Mouse (Mus musculus) midbrain, embryonic 12.5 days (tissue): ENCODE data around the gene Micu1. TPM values are rescaled to one million over a fixed set of nuclear protein-coding genes. Genes with fewer than 3 reads are reported as not detected.

Experiments used
- ATAC-seq: fragments of 200-750 bp; cut with Nextera tagmentation; 2 replicates; pipeline ENCODE4 v1.8.0; 2017; ENCODE audit warnings: low read depth, moderate TSS enrichment, moderate library complexity; ENCODE audit not compliant: low FRiP score
- H3K27ac ChIP-seq: fragments of 300-500 bp; sonication (generic); replicated peaks from 2 replicates; pipeline ENCODE4 v1.5.1; 2016; ENCODE audit warnings: mild to moderate bottlenecking
- H3K27me3 ChIP-seq: fragments of 300-500 bp; sonication (generic); 2 replicates; pipeline ENCODE4 v1.6.1; 2016; ENCODE audit warnings: mild to moderate bottlenecking
- H3K36me3 ChIP-seq: fragments of 300-500 bp; sonication (generic); 2 replicates; pipeline ENCODE4 v1.6.1; 2016
- H3K4me1 ChIP-seq: fragments of 300-500 bp; sonication (generic); 2 replicates; pipeline ENCODE4 v1.6.1; 2016
- H3K4me2 ChIP-seq: fragments of 300-500 bp; sonication (generic); replicated peaks from 2 replicates; pipeline ENCODE4 v1.6.1; 2016; ENCODE audit warnings: mild to moderate bottlenecking, moderate library complexity
- H3K4me3 ChIP-seq: fragments of 300-500 bp; sonication (generic); 2 replicates; pipeline ENCODE4 v1.5.1; 2016; ENCODE audit warnings: mild to moderate bottlenecking
- H3K9ac ChIP-seq: fragments of 300-500 bp; sonication (generic); replicated peaks from 2 replicates; pipeline ENCODE4 v1.6.1; 2016; ENCODE audit warnings: mild to moderate bottlenecking, moderate library complexity
- H3K9me3 ChIP-seq: fragments of 300-500 bp; sonication (generic); 2 replicates; pipeline ENCODE4 v1.6.1; 2016; ENCODE audit warnings: mild to moderate bottlenecking
- WGBS: fragments of 180-500 bp; shearing (Covaris S2); methylation state at CpG from one replicate; pipeline ENCODE4 v1.1.7; 2016; 5-methylcytosine and 5-hydroxymethylcytosine counted together
- polyA plus RNA-seq: library from polyadenylated mRNA; unstranded; fragments of >200 nt; fragmentation: Nextera tagmentation; extraction: Ambion mirVana; gene quantifications from 2 replicates; pipeline ENCODE4 v1.2.1, GENCODE M21; 2016

Micu1 gene
- polyA plus RNA-seq, 1 experiment from 2014 or later: 75.3 TPM

DNA sequence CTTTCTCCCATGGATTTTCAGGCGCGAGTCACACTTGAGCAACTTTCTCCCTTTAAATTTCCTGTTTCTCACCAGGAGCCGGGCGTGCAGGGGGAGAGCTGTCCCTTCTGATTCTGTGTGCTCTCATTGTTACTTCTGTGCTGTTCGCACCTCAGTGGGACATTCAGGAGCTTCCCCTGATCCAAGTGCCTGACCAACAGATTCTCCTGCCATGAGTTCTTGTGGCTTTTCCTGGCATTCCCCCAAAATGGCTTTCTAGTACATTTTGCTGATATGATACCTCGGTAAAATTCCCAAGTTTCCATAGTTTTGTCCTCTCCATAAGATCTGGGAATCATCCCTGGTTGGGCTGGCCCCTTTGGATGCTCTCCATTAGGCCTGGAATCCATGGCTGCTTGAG, 25.0 kb downstream of the Micu1 start:
- Histone ChIP-seq H3K4me3 (no peak overlapping the region), H3K27ac (no peak overlapping the region), H3K36me3 (no peaks in the 10 kb centered on the region), H3K4me1 (peaks cover 6% of the 10 kb centered on the region; the same call in 1 of the 2 replicates), H3K4me2 (no peak overlapping the region), H3K9me3 (no peaks in the 10 kb centered on the region), H3K27me3 (no peaks in the 10 kb centered on the region), H3K9ac (no peak overlapping the region)
- WGBS: 67% methylated on average over 6 of the region's 6 CpGs
- no peak for ATAC-seq

DNA sequence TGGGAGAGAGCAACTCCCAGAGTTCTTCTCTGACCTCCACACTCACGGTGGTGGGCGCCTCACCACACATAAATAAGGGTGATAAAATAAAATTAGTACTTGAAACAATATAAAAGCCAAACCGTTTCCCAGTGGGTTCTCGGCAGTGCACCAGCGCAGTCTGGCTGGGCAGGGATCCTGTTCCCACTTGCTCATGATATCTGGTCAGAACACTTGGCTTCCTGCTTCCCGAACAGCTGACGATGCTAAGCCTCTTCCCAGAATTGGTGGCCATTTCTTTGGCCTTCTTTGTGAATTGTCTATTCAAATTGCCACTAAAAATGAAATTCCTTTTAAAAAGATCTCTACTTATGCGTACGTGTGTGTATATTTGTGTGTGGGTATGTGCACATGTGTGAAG, 27.0 kb downstream of the Micu1 start:
- no peaks in the 10 kb centered on the region for H3K9me3 ChIP-seq

DNA sequence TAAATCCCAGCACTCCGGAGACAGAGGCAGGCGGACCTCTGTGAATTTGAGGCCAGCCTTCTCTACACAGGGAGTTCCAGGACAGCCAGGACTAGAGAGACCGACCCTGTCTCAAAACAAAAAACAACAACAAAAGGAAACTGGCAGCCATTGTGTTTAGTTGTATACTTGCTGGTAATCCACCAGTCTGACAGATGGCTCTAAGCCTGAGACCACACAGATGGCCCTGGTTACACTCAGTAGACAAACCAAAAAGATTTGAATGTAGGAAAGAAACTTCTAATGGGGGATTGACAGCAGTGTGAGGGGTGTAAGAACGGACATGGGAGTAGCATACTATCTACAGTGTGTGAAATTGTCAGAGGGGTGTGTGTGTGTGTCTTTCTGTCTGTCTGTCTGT, 27.6 kb downstream of the Micu1 start:
- Histone ChIP-seq H3K4me1 (peaks cover 6% of the 10 kb centered on the region; the same call in 1 of the 2 replicates), H3K27me3 (no peaks in the 10 kb centered on the region), H3K9me3 (no peaks in the 10 kb centered on the region), H3K4me3 (no peak overlapping the region), H3K36me3 (peaks cover 15% of the 10 kb centered on the region; the same call in 1 of the 2 replicates), H3K4me2 (no peak overlapping the region), H3K9ac (no peak overlapping the region), H3K27ac (no peak overlapping the region)
- 32% methylated on average over 4 of the region's 4 CpGs for WGBS
- ATAC-seq: no peak

More for the DNA sequence above, 27.0 kb downstream of the Micu1 start:
- Histone ChIP-seq H3K4me1 (peaks cover 6% of the 10 kb centered on the region; the same call in 1 of the 2 replicates), H3K4me3 (no peak overlapping the region), H3K36me3 (peaks cover 15% of the 10 kb centered on the region; the same call in 1 of the 2 replicates), H3K4me2 (no peak overlapping the region), H3K27ac (no peak overlapping the region), H3K9ac (no peak overlapping the region), H3K27me3 (no peaks in the 10 kb centered on the region)
- 94% methylated on average over 9 of the region's 9 CpGs for WGBS
- no peak for ATAC-seq

DNA sequence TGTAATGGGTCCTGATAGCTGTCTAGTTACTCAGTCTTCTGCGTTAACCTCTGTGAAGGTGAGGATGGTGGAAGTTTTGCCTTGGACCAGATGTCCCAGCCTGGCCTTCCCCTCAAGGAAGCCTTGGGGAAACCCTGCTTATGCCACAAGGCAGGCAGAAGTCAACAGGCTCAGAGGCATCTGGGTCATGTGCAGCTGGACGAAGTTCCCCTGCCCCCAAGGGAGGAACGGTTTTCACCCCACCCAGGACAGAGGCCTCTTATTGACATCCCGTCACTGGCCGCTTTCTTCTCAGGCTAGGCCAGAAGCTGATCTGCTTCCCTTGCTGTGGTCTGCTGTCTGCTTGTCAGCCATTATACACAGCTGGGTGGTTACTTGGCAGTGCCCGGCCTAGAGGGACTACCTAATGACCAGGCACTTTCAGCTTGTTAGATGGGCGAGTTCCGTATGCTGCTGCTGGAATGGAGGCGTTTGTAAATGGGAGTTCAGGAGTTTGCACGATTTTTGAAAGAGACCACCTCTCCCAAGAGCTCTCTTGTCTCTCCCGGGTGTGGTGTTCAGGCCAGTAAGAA, 33.8 kb downstream of the Micu1 start:
- 83% methylated on average over 11 of the region's 11 CpGs for WGBS
- H3K27ac ChIP-seq: no peak overlapping the region

DNA sequence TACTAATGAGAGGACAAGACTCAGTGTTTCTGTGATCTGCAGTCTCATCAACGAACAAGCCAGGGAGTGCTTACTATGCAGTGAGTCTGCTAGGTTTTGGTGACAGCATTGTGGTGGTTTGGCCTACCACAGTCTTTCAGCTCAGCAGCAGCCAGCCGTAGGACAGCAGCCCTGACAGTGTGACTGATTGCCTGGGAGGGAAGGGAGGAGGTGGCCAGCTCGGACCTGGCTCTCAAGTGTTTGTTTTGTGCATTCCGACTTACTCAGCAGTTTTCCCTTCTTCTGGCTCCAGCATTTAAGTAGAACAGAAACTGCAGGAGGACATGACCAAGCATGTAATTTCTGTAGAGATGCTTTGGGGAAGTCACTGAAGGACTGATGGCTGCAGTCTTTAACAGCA, 39.2 kb downstream of the Micu1 start:
- peaks cover 15% of the 10 kb centered on the region for H3K36me3 ChIP-seq
- ATAC-seq: no peak

More for the DNA sequence above, 33.8 kb downstream of the Micu1 start:
- no peak overlapping the region for H3K4me3 ChIP-seq
- H3K4me1 ChIP-seq: no peaks in the 10 kb centered on the region
- no peaks in the 10 kb centered on the region for H3K27me3 ChIP-seq
- no peak overlapping the region for H3K9ac ChIP-seq
- H3K36me3 ChIP-seq: peaks cover 22% of the 10 kb centered on the region
- no peak for ATAC-seq
- H3K4me2 ChIP-seq: no peak overlapping the region
- H3K9me3 ChIP-seq: no peaks in the 10 kb centered on the region

DNA sequence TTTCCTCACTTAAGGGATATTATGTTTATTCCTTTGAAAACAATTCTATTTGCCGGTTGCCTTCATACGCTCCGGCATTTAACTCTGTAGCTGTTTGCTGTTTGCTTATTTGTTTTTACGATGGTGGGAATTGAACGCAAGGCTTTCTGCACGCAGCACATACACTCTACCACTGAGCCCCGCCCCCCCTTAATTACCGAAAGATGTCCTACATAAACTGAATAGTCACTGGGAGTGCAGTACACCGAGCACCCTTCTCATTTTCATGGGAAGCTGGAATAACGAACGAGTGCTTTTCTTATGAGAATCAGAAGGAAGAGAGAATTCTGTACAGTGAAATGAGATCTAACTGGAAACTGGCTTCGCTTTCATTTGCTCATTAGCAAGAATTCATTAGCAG, 41.1 kb downstream of the Micu1 start:
- no peak for ATAC-seq
- 92% methylated on average over 12 of the region's 12 CpGs for WGBS

More for the DNA sequence above, 39.2 kb downstream of the Micu1 start:
- H3K27me3 ChIP-seq: no peaks in the 10 kb centered on the region
- no peaks in the 10 kb centered on the region for H3K4me1 ChIP-seq
- H3K27ac ChIP-seq: no peak overlapping the region
- WGBS: 71% methylated on average over 4 of the region's 4 CpGs
- no peak overlapping the region for H3K4me2 ChIP-seq
- H3K4me3 ChIP-seq: no peak overlapping the region
- H3K9ac ChIP-seq: no peak overlapping the region
- H3K9me3 ChIP-seq: no peaks in the 10 kb centered on the region

DNA sequence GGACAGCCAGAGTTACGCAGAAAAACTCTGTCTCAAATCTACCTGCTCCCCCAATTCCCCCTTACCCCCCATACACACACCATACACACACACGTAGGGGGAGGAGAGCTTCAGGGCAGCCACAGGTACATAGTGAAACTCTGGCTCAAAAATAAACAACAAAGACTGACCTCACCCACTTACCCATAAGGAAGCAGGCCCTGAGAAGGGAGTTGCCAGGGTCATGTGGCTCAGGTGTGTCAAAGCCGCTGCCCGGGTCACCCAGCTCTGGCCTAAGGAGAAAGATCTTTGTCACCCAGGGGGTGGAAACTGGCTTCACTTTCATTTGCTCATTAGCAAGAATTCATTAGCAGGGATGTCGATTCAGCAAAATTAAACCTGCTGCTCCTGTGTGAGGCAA, 41.7 kb downstream of the Micu1 start:
- H3K27ac ChIP-seq: no peak overlapping the region
- no peaks in the 10 kb centered on the region for H3K9me3 ChIP-seq
- H3K4me2 ChIP-seq: no peak overlapping the region
- H3K4me3 ChIP-seq: no peak overlapping the region
- no peak for ATAC-seq
- peaks cover 15% of the 10 kb centered on the region for H3K36me3 ChIP-seq
- no peaks in the 10 kb centered on the region for H3K27me3 ChIP-seq
- H3K9ac ChIP-seq: no peak overlapping the region
- no peaks in the 10 kb centered on the region for H3K4me1 ChIP-seq
- 96% methylated on average over 5 of the region's 5 CpGs for WGBS

More for the DNA sequence above, 41.1 kb downstream of the Micu1 start:
- Histone ChIP-seq H3K4me2 (no peak overlapping the region), H3K4me1 (no peaks in the 10 kb centered on the region), H3K4me3 (no peak overlapping the region), H3K27ac (no peak overlapping the region), H3K27me3 (no peaks in the 10 kb centered on the region), H3K9ac (no peak overlapping the region), H3K9me3 (no peaks in the 10 kb centered on the region), H3K36me3 (peaks cover 15% of the 10 kb centered on the region)

DNA sequence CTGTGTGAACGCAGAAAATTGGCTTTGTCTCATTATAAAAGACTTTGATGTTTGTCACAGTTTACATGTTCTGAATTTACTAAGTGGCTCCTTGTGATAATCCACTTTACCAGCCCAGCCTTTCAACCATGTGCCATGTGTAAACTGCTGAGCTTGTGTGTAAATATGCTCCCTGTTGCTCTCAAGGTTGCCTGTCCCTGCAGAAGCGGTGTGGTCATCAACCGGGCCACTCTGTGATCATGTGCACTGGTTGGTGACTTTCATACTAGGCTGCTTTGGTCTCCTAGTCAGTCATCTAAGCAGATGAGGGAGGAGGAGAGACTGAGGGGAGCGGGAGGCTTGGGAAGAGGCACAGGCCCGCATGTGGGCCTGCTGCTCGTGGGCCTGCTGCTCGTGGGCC, 45.1 kb downstream of the Micu1 start:
- no peaks in the 10 kb centered on the region for H3K4me1 ChIP-seq
- peaks cover 7% of the 10 kb centered on the region; the same call in 1 of the 2 replicates for H3K36me3 ChIP-seq
- ATAC-seq: no peak
- H3K9ac ChIP-seq: no peak overlapping the region
- H3K9me3 ChIP-seq: no peaks in the 10 kb centered on the region
- no peak overlapping the region for H3K27ac ChIP-seq
- no peak overlapping the region for H3K4me3 ChIP-seq
- WGBS: 67% methylated on average over 7 of the region's 7 CpGs
- H3K4me2 ChIP-seq: no peak overlapping the region
- H3K27me3 ChIP-seq: no peaks in the 10 kb centered on the region

DNA sequence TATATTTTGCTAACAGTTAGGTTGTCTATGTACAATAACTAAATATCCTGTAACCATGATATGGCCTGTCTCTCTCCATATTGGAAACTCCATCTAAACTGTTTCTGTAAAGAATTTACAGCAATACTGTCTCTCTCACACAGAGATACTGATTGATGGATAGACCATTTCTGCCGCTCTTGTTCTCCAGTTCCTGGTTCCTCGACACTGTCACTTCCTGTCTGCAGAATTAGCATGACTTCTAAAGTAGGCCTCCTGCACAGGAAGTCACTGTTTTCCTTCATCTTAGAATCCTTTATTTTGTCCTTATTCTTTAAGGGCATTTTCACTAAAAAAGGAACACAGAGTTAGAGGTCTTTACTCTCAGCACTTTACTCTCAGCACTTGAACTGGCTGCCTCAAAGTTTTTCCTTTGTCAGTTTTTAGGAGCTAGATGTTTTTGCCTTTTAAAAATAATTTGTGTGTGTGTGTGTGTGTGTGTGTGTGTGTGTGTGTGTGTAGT, 46.5 kb downstream of the Micu1 start:
- WGBS: 88% methylated on average over 2 of the region's 2 CpGs
- Histone ChIP-seq H3K27ac (no peak overlapping the region), H3K4me1 (no peaks in the 10 kb centered on the region), H3K36me3 (peaks cover 11% of the 10 kb centered on the region; the same call in 1 of the 2 replicates), H3K4me2 (no peak overlapping the region), H3K9me3 (no peaks in the 10 kb centered on the region), H3K4me3 (no peak overlapping the region), H3K27me3 (no peaks in the 10 kb centered on the region), H3K9ac (no peak overlapping the region)
- no peak for ATAC-seq

DNA sequence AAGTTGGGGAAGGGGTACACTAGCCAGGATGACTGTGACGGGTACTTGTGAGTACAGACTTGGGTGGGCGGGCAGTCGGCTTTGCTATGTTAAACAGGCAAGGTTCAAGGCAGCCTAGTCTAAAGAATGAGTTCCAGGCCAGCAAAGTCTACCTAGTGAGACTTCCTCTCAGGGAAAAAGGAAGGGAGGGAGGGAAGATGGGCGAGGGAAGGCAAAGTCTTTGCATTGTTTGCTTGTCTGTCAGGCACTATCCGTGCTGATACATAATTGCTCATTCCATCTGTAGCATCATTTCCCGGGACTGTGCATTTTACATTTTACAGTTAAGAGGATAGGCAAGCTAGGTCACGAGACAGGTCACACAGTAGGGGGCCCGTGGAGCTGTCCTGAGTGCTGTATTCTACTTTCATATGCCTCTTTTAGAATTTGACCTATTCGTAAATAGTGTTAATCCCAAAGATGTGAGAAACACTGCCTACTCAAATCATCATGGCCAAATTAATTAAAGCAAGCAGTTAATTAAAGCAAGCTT, 51.3 kb downstream of the Micu1 start:
- H3K4me3 ChIP-seq: no peak overlapping the region
- no peaks in the 10 kb centered on the region for H3K9me3 ChIP-seq
- no peak overlapping the region for H3K9ac ChIP-seq
- ATAC-seq: no peak
- H3K4me1 ChIP-seq: peaks cover 13% of the 10 kb centered on the region; the same call in 1 of the 2 replicates
- peaks cover 6% of the 10 kb centered on the region; the same call in 1 of the 2 replicates for H3K36me3 ChIP-seq
- H3K27me3 ChIP-seq: no peaks in the 10 kb centered on the region
- 71% methylated on average over 9 of the region's 9 CpGs for WGBS
- no peak overlapping the region for H3K27ac ChIP-seq
- no peak overlapping the region for H3K4me2 ChIP-seq

DNA sequence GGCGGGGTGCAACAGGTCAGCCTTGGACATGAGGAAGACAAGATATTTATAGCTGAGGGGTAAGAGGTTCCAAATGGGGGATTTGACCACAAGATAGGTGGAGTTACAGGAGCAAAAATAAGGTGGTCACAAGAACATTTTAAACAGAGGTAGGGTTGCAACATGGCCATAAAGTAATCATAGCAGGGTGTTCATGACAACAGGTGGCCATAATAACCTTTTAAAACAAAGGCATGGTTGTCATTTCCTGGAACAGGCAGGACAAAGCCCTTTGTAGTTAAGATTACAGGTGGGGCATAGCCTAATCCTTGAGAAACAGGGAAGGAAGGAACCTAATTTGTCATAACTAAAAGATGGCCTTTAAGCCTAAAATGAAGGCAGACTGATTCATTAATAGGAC, 51.8 kb downstream of the Micu1 start:
- Histone ChIP-seq H3K4me2 (no peak overlapping the region), H3K36me3 (peaks cover 6% of the 10 kb centered on the region; the same call in 1 of the 2 replicates), H3K27me3 (no peaks in the 10 kb centered on the region), H3K4me3 (no peak overlapping the region), H3K27ac (no peak overlapping the region), H3K9me3 (no peaks in the 10 kb centered on the region), H3K4me1 (peaks cover 13% of the 10 kb centered on the region; the same call in 1 of the 2 replicates), H3K9ac (no peak overlapping the region)
- WGBS: 97% methylated on average over 1 of the region's 1 CpGs
- no peak for ATAC-seq

DNA sequence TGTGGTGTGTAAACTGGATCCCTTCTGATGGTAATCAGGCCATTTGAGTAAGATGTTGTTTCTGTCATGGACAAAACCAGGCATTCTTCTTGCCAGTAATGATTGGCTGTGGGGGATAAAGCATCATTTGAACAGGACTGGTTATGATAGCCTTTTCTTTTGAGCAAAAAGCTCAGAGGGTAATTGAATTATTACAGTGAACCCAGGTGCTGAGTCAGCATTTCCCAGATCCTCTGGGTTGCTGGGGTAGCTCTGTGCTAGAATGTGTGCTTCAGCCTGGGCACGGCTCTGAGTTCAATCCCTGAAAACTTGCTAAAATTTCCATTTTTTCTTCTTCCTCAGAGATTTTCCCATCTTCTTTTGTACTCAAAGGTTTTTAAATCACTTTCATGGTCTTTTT, 52.6 kb downstream of the Micu1 start:
- Histone ChIP-seq H3K4me3 (no peak overlapping the region), H3K9me3 (no peaks in the 10 kb centered on the region), H3K4me2 (no peak overlapping the region), H3K9ac (no peak overlapping the region), H3K4me1 (peaks cover 13% of the 10 kb centered on the region; the same call in 1 of the 2 replicates), H3K27ac (no peak overlapping the region), H3K27me3 (no peaks in the 10 kb centered on the region), H3K36me3 (peaks cover 6% of the 10 kb centered on the region; the same call in 1 of the 2 replicates)
- ATAC-seq: no peak
- 77% methylated on average over 1 of the region's 1 CpGs for WGBS
